Mouse (Mus musculus): Measurements from ENCODE around the gene Lin7a.

DNA sequence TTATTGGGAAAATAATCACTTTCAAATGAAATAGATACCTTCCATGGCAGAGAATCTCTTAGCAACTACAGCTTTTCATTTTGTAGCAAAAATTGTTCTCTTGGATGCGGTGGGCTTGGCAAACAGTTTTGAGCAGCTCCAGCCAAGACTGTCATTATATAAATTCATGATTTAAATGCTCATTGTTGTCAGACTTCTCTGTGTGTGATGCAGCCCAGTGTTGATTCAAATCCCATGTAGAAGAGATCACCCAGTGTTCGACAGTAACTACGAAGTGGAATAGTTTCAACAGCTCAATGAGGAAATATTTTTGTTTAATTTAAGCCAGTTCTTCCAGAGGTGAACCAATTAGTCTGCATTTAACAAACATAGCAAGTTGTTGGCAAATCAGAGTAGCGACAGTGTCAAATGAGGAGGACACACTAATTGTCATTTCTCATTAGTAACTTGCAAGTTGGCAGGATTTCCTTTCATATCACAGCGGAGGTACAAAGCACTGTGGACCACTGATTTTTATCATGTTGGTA is 39.5 kb downstream of the Lin7a start:
- TF ChIP-seq CTCF (IDR thresholded peaks at IDR 0.05; ENCODE audit: insufficient read depth, low read depth, low read length) = no peak
- TF ChIP-seq POLR2A (IDR thresholded peaks at IDR 0.05; ENCODE audit: insufficient read depth, low read depth, low read length) = no peak

All from olfactory bulb, adult 2 months (tissue).